Mouse (Mus musculus) cerebellum, postnatal 25 days (tissue): ENCODE data around the gene Lrrc8c.

ENCODE experiments used
- DNase-seq, 2 experiments: peaks; one replicate each; pipeline ENCODE4 v3.0.0; 2021; ENCODE audit warnings: mixed read lengths in 2 of 2

Gene Lrrc8c

DNA sequence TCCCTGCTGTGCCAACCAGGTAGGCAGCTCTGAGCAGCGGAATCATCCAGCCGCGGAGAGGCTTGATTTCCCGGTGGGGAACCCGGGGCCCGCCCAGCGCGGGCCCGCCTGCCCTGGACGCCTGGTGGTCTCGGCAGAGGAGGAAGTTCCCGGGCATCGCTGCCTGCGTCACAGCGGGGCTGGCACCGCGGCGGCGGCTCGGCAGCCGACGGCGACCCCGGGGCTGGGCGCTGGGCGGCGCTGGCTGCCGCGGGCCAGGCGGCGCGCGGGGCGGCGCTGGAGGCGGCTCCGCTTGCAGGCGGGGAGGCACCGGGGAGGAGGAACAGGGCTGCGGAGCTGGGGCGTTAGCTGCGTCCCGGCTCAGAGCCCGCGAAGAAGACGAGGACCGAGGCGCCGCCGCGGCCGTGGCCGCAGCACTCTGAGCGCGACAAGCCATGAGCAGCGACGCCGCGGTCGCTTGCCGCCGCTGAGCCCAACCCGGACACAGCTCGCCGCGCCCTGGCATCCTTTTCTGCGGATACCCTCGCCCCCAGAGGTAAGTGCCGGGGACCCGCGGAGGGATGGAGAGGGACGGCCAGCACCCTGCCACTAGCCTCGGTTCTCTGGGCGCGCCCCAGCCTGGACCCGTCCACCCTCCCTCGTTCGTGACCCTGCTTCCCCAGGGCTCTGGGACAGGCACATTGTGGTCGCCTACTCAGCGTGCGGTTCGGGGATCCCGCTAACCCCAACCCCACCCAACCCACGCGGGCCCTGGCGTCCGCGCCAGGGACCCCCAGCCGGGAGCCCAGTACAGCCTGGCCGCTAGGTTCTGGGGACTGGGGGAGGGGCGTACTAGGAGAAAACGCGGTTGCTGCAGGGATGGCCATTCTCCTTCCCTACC lies at the start of gene Lrrc8c:
Gene Lrrc8c, plus strand, starts transcription at position 293 of the 880 bp plus-strand sequence.
- peak; percentile 77 to 83 for DNase-seq

- peak in 1 of 2 experiments; percentile 44 for DNase-seq
Observed at GRCm38 (mm10) chr5:105472983-105473705, 46.0 kb upstream of the Lrrc8c start.

DNA sequence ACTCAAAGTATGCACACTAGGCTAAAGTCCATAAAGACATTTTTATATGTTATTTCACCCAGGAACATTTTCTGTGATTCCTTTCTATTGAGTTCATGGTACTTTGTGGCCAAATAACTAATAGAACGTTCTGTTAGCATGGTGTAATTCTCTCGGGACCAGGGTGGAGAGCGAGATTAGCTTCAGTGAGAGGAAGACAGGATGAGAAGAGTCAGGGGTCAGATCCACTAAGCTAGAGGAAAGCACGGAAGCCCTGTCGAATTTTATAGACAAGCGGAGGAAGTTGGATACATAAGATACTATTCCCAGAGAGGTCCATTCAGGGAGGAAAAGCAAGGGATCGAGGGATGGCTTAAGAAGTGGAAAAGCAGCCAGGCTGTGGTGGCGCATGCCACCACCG lies 41.7 kb upstream of the Lrrc8c start:
- no peak for DNase-seq

GRCm38 (mm10) chr5:105479673-105480072 lies 39.5 kb upstream of the Lrrc8c start:
- no peak for DNase-seq

GRCm38 (mm10) chr5:105480561-105480960 lies 38.6 kb upstream of the Lrrc8c start:
- no peak for DNase-seq

DNA sequence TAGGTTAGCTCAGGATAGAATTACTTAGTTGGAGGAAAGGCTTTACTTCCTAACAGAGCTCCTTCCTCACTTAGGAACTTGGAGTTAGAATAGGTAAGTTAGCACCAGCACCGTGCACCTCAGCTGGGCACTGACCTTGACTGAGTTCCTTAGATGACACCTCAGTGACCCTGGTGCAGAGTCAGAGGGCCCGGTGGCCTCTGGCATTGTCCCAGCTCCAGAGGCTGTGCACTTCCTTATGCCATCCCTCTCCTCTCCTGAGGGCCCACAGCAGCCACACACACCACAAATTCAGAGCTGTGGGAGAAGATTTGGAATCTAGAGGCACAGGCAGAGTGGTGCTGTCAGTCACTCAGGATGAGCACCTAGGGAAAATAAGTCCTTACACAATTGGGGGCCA lies 35.6 kb upstream of the Lrrc8c start:
- DNase-seq = no peak

- DNase-seq = peak in 1 of 2 experiments; percentile 36
Observed at GRCm38 (mm10) chr5:105484247-105484646, 34.9 kb upstream of the Lrrc8c start.

- peak; percentile 26 to 31 for DNase-seq
Observed at GRCm38 (mm10) chr5:105484891-105485290, 34.3 kb upstream of the Lrrc8c start.

DNA sequence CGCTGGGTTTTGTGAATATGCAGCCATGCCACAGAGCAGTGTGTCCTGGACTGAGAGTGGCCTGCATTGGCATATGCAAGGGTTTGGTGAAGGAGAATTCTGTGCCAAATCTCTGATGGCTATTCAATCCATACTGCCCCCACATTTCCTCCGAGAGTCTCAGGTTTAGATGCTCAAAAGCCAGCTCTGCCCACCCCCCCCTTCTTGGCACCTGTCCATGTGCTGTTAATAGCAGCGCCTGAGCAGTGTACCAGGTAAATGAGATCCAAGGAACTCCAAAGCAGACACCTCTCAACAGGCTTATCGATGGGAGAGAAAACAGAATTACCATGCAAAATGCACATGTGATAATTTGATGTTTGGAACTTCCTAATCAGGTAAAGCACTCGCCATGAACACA lies 29.0 kb upstream of the Lrrc8c start:
- peak in 1 of 2 experiments; percentile 21 for DNase-seq

DNA sequence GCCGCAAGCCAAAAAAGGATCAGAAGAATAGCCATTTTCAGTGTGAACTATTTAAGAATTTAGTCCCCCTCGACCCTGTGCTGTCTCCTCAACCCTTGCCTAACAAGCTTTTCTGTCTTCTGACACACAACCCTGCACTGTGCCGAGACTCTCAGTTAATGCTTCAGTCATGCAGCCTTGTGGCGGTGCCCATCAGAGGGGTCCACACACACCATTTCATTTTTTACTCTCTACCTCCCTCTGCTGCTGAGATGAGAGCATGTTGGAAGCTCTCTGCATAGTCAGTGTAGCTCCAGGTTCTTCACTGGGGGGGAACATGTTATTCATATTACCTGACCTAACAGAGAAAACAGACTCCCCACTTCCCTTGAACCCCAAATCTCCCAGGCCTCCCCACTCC lies 27.8 kb upstream of the Lrrc8c start:
- no peak for DNase-seq

GRCm38 (mm10) chr5:105492367-105493246 lies 26.6 kb upstream of the Lrrc8c start:
- DNase-seq = peak; percentile 64 to 75

- no peak for DNase-seq
Observed at GRCm38 (mm10) chr5:105493377-105493776, 25.8 kb upstream of the Lrrc8c start.

GRCm38 (mm10) chr5:105494246-105494917 lies 24.8 kb upstream of the Lrrc8c start:
- DNase-seq = no peak

GRCm38 (mm10) chr5:105494918-105495901 lies 24.0 kb upstream of the Lrrc8c start:
- DNase-seq = peak in 1 of 2 experiments; percentile 52

GRCm38 (mm10) chr5:105496133-105496532 lies 23.1 kb upstream of the Lrrc8c start:
- DNase-seq = no peak

GRCm38 (mm10) chr5:105496586-105496985 lies 22.6 kb upstream of the Lrrc8c start:
- no peak for DNase-seq

DNA sequence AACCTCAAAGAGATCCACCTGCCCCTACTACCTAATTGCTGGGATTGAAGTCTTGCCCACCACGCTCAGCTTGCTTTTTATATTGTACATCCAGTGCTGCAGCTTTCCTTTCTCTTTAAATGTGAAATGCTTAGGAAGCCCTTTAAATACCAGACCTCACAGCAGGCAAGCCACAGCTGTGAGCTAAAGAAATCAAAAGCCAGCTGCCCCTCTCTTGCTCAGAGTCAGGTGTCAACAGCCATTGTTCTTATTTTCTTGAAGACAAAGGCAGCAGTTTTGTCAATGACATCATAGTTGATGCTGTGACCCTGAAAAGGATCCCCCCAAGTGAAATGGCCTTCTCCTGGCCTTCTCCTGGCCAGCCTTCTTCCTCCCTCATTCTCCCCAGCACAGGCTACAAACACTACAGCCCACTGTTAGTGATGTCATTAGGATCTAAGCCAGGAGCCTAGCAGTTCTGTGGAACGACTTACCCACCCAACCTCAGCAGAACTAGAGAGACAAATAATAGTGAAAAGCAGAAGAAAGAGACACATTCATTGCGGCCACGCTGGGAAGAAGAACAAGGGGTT lies 20.7 kb upstream of the Lrrc8c start:
- DNase-seq = no peak

- no peak for DNase-seq
Observed at GRCm38 (mm10) chr5:105499396-105499795, 19.8 kb upstream of the Lrrc8c start.

GRCm38 (mm10) chr5:105500132-105501121 lies 18.8 kb upstream of the Lrrc8c start:
- no peak for DNase-seq
